Mouse (Mus musculus) stomach, embryonic 16.5 days (tissue): Measurements from ENCODE around the gene Srsf10. TPM values are rescaled to one million over a fixed set of nuclear protein-coding genes. Genes with fewer than 3 reads are reported as not detected.

Experiments used
- ATAC-seq: fragments of 200-750 bp; cut with Nextera tagmentation; 2 replicates; pipeline ENCODE4 v1.8.0; 2017; ENCODE audit warnings: moderate number of reproducible peaks, moderate TSS enrichment; ENCODE audit not compliant: insufficient read depth, low FRiP score
- H3K27ac ChIP-seq: fragments of 300-500 bp; sonication (generic); 2 replicates; pipeline ENCODE4 v1.5.1; 2014; ENCODE audit warnings: low read length
- H3K27me3 ChIP-seq: fragments of 300-500 bp; sonication (generic); 2 replicates; pipeline ENCODE4 v1.6.1; 2014; ENCODE audit warnings: low read length, control low read depth, mixed read lengths; ENCODE audit not compliant: control insufficient read depth, insufficient read depth
- H3K36me3 ChIP-seq: fragments of 300-500 bp; sonication (generic); 2 replicates; pipeline ENCODE4 v1.6.1; 2014; ENCODE audit warnings: low read length; ENCODE audit not compliant: control insufficient read depth, insufficient read depth
- H3K4me1 ChIP-seq: fragments of 300-500 bp; sonication (generic); 2 replicates; pipeline ENCODE4 v1.6.1; 2014; ENCODE audit warnings: low read length, control low read depth, mixed read lengths; ENCODE audit not compliant: control insufficient read depth, insufficient read depth
- H3K4me2 ChIP-seq: fragments of 300-500 bp; sonication (generic); 2 replicates; pipeline ENCODE4 v1.6.1; 2014; ENCODE audit warnings: low read depth, low read length, mixed read lengths
- H3K4me3 ChIP-seq: fragments of 300-500 bp; sonication (generic); replicated peaks from 2 replicates; pipeline ENCODE4 v1.5.1; 2014; ENCODE audit warnings: mild to moderate bottlenecking, low read length
- H3K9ac ChIP-seq: fragments of 300-500 bp; sonication (generic); 2 replicates; pipeline ENCODE4 v1.6.1; 2014; ENCODE audit warnings: low read length
- H3K9me3 ChIP-seq: fragments of 300-500 bp; sonication (generic); replicated peaks from 2 replicates; pipeline ENCODE4 v1.6.1; 2016; ENCODE audit warnings: low read length, control low read depth; ENCODE audit not compliant: control insufficient read depth
- WGBS: fragments of 180-500 bp; shearing (Covaris S2); extraction: QIAGEN DNeasy Blood & Tissue Kit; methylation state at CpG from one replicate; pipeline ENCODE4 v1.1.7; 2014; 5-methylcytosine and 5-hydroxymethylcytosine counted together
- polyA plus RNA-seq: library from polyadenylated mRNA; unstranded; fragments of >200 nt; fragmentation: Nextera tagmentation; extraction: Ambion mirVana; gene quantifications from 2 replicates; pipeline ENCODE4 v1.2.1, GENCODE M21; 2015

The Srsf10 gene
- polyA plus RNA-seq, 1 experiment from 2014 or later, result 199 TPM

GRCm38 (mm10) chr4:135900008-135900407, 44.5 kb downstream of the Srsf10 start:
- Histone ChIP-seq H3K9me3 (no peaks in the 10 kb centered on the region), H3K4me1 (no peaks in the 10 kb centered on the region), H3K4me3 (no peak overlapping the region), H3K27ac (no peak overlapping the region), H3K9ac (no peak overlapping the region), H3K4me2 (no peak overlapping the region), H3K27me3 (no peaks in the 10 kb centered on the region), H3K36me3 (no peaks in the 10 kb centered on the region)
- no peak for ATAC-seq
- 72% methylated on average over 5 of the region's 5 CpGs for WGBS

- Histone ChIP-seq H3K4me1 (no peaks in the 10 kb centered on the region), H3K4me2 (no peak overlapping the region), H3K27ac (no peak overlapping the region), H3K9me3 (no peaks in the 10 kb centered on the region), H3K27me3 (no peaks in the 10 kb centered on the region), H3K9ac (no peak overlapping the region), H3K4me3 (no peak overlapping the region), H3K36me3 (no peaks in the 10 kb centered on the region)
- WGBS, result 91% methylated on average over 4 of the region's 4 CpGs
- ATAC-seq, result no peak
These were observed 47.2 kb downstream of the Srsf10 start for GRCm38 (mm10) chr4:135902606-135903242.

GRCm38 (mm10) chr4:135904810-135905209, 49.3 kb downstream of the Srsf10 start:
- no peak overlapping the region for H3K4me2 ChIP-seq
- no peak overlapping the region for H3K27ac ChIP-seq
- H3K4me1 ChIP-seq, result peaks cover 3% of the 10 kb centered on the region; the same call in 1 of the 2 replicates
- no peaks in the 10 kb centered on the region for H3K36me3 ChIP-seq
- no peak for ATAC-seq
- H3K4me3 ChIP-seq, result no peak overlapping the region
- H3K27me3 ChIP-seq, result no peaks in the 10 kb centered on the region
- 30% methylated on average over 1 of the region's 1 CpGs for WGBS
- H3K9me3 ChIP-seq, result no peaks in the 10 kb centered on the region
- no peak overlapping the region for H3K9ac ChIP-seq

GRCm38 (mm10) chr4:135906633-135907032, 51.1 kb downstream of the Srsf10 start:
- ATAC-seq, result no peak
- Histone ChIP-seq H3K4me1 (peaks cover 3% of the 10 kb centered on the region; the same call in 1 of the 2 replicates), H3K27ac (no peak overlapping the region), H3K9ac (no peak overlapping the region), H3K4me2 (no peak overlapping the region), H3K4me3 (no peak overlapping the region), H3K36me3 (no peaks in the 10 kb centered on the region), H3K9me3 (no peaks in the 10 kb centered on the region), H3K27me3 (no peaks in the 10 kb centered on the region)
- WGBS, result 84% methylated on average over 3 of the region's 3 CpGs

GRCm38 (mm10) chr4:135909326-135910066, 53.9 kb downstream of the Srsf10 start:
- Histone ChIP-seq H3K36me3 (no peaks in the 10 kb centered on the region), H3K27ac (no peak overlapping the region), H3K27me3 (no peaks in the 10 kb centered on the region), H3K4me2 (no peak overlapping the region), H3K4me3 (no peak overlapping the region), H3K9ac (no peak overlapping the region), H3K9me3 (no peaks in the 10 kb centered on the region), H3K4me1 (peaks cover 3% of the 10 kb centered on the region; the same call in 1 of the 2 replicates)
- ATAC-seq, result no peak
- 32% methylated on average over 13 of the region's 13 CpGs for WGBS

GRCm38 (mm10) chr4:135911531-135911930, 56.0 kb downstream of the Srsf10 start:
- no peak overlapping the region for H3K4me3 ChIP-seq
- no peaks in the 10 kb centered on the region for H3K36me3 ChIP-seq
- no peak overlapping the region for H3K9ac ChIP-seq
- no peak overlapping the region for H3K4me2 ChIP-seq
- H3K9me3 ChIP-seq, result no peaks in the 10 kb centered on the region
- peaks cover 3% of the 10 kb centered on the region; the same call in 1 of the 2 replicates for H3K4me1 ChIP-seq
- ATAC-seq, result no peak
- H3K27ac ChIP-seq, result no peak overlapping the region
- H3K27me3 ChIP-seq, result no peaks in the 10 kb centered on the region
- WGBS, result 67% methylated on average over 7 of the region's 7 CpGs

GRCm38 (mm10) chr4:135912164-135912563, 56.6 kb downstream of the Srsf10 start:
- ATAC-seq, result no peak
- 50% methylated on average over 3 of the region's 3 CpGs for WGBS
- no peaks in the 10 kb centered on the region for H3K9me3 ChIP-seq
- H3K27me3 ChIP-seq, result no peaks in the 10 kb centered on the region
- H3K9ac ChIP-seq, result no peak overlapping the region
- no peak overlapping the region for H3K4me3 ChIP-seq
- no peak overlapping the region for H3K4me2 ChIP-seq
- H3K4me1 ChIP-seq, result peaks cover 3% of the 10 kb centered on the region; the same call in 1 of the 2 replicates
- no peak overlapping the region for H3K27ac ChIP-seq
- H3K36me3 ChIP-seq, result no peaks in the 10 kb centered on the region

- H3K4me3 ChIP-seq, result no peak overlapping the region
- no peaks in the 10 kb centered on the region for H3K27me3 ChIP-seq
- no peak for ATAC-seq
- 32% methylated on average over 3 of the region's 3 CpGs for WGBS
- no peak overlapping the region for H3K27ac ChIP-seq
- H3K4me1 ChIP-seq, result peaks cover 3% of the 10 kb centered on the region; the same call in 1 of the 2 replicates
- no peaks in the 10 kb centered on the region for H3K9me3 ChIP-seq
- H3K9ac ChIP-seq, result no peak overlapping the region
- no peaks in the 10 kb centered on the region for H3K36me3 ChIP-seq
- no peak overlapping the region for H3K4me2 ChIP-seq
These were observed 57.3 kb downstream of the Srsf10 start for GRCm38 (mm10) chr4:135912835-135913234.

- Histone ChIP-seq H3K4me2 (no peak overlapping the region), H3K36me3 (no peaks in the 10 kb centered on the region), H3K27me3 (no peaks in the 10 kb centered on the region), H3K4me3 (no peak overlapping the region), H3K27ac (no peak overlapping the region), H3K9me3 (no peaks in the 10 kb centered on the region), H3K4me1 (peaks cover 3% of the 10 kb centered on the region; the same call in 1 of the 2 replicates), H3K9ac (no peak overlapping the region)
- WGBS, result 59% methylated on average over 4 of the region's 4 CpGs
- ATAC-seq, result no peak
These were observed 57.9 kb downstream of the Srsf10 start for GRCm38 (mm10) chr4:135913433-135913832.
